Mouse (Mus musculus): ENCODE results near the gene Gm17374. TPM values are rescaled to one million over a fixed set of nuclear protein-coding genes. Genes with fewer than 3 reads are reported as not detected.
"Not testable (repeated sequence)": the region's sequence is repeated elsewhere in the genome, so short reads cannot be mapped to it uniquely, and the experiment has no call there.

Gm17374 gene
- polyA plus RNA-seq, 1 experiment, result not detected

DNA sequence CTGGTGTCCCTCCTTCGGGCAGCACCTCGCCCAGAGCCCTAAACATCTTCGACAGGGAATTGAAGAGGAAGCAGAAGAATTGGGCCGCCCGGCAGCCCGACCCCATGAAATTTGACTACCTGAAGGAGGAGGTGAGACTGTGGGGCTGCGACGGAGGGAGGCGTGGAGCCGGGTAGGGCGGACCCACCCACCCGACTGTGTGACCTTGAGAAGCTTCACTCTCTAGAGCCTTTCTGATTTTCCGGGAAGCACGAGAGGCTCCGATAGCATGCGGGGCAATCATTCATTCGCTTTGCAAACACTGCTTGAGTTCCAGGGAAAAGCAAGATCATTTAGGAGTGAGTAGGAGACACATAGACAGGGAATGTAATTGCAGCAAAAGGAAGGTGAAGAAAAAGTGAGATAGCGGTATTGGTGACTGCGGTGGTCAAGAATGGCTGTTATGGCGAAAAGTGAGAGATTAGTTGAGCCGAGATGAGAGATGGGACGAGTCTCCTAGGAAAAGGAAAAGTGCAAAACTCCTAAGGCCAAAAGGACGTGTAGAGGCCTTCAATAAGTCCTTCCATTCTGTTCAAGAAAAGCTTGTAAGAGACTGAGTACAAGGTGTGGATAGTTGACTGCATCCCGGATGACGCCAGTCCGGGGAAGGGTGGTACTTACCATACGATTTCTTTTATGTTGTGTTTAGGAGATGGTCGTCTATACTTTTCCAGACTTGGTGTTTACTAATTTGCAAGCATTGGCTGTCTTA lies 19.1 kb downstream of the Gm17374 start:
- Histone ChIP-seq H3K4me3 (replicated peaks) (peak overlapping the region; percentile 98), H3K4me1 (peaks cover 29% of the 10 kb centered on the region), H3K9me3 (no peaks in the 10 kb centered on the region), H3K27me3 (replicated peaks) (no peaks in the 10 kb centered on the region), H3K36me3 (replicated peaks; ENCODE audit: low read length) (peaks cover 34% of the 10 kb centered on the region)
- TF ChIP-seq GATA1 (IDR thresholded peaks at IDR 0.05; ENCODE audit: borderline replicate concordance, low read length), result no peak

- H3K9me3 ChIP-seq, result not testable (repeated sequence)
- H3K36me3 ChIP-seq (replicated peaks; ENCODE audit: low read length), result peaks cover 71% of the 10 kb centered on the region
Observed at GRCm38 (mm10) chr2:140185685-140186210, 33.9 kb downstream of the Gm17374 start.

GRCm38 (mm10) chr2:140200713-140201112 lies 48.9 kb downstream of the Gm17374 start:
- H3K36me3 ChIP-seq (replicated peaks; ENCODE audit: low read length), result peaks cover 84% of the 10 kb centered on the region
- peaks cover 37% of the 10 kb centered on the region for H3K4me1 ChIP-seq
- TF ChIP-seq FLI1 (IDR thresholded peaks at IDR 0.05; ENCODE audit: low read length), result no peak
- no peak for TF ChIP-seq GATA1 (IDR thresholded peaks at IDR 0.05; ENCODE audit: borderline replicate concordance, low read length)
- H3K4me3 ChIP-seq (replicated peaks), result no peak overlapping the region
- H3K9me3 ChIP-seq, result no peaks in the 10 kb centered on the region
- H3K27me3 ChIP-seq (replicated peaks), result no peaks in the 10 kb centered on the region

More at GRCm38 (mm10) chr2:140185685-140186210, 33.9 kb downstream of the Gm17374 start:
- H3K4me1 ChIP-seq; H3K27me3 ChIP-seq (replicated peaks); H3K4me3 ChIP-seq (replicated peaks): not testable (repeated sequence)

GRCm38 (mm10) chr2:140202573-140202972 lies 50.7 kb downstream of the Gm17374 start:
- TF ChIP-seq FLI1 (IDR thresholded peaks at IDR 0.05; ENCODE audit: low read length), result no peak
- TF ChIP-seq GATA1 (IDR thresholded peaks at IDR 0.05; ENCODE audit: borderline replicate concordance, low read length), result no peak
- Histone ChIP-seq H3K4me3 (replicated peaks) (no peak overlapping the region), H3K9me3 (no peaks in the 10 kb centered on the region), H3K27me3 (replicated peaks) (no peaks in the 10 kb centered on the region), H3K4me1 (peaks cover 32% of the 10 kb centered on the region), H3K36me3 (replicated peaks; ENCODE audit: low read length) (peaks cover 83% of the 10 kb centered on the region)

Other genes with a start within 250 kb of the Gm17374 start
- gene Tasp1, start 85.2 kb upstream of the Gm17374 start, polyA plus RNA-seq (2012; ENCODE audit: insufficient read depth, low replicate concordance), result 0.91 TPM in 1 of 2 replicates, not detected in the other
- gene Esf1, start 18.5 kb downstream of the Gm17374 start, polyA plus RNA-seq (2012; ENCODE audit: insufficient read depth, low replicate concordance), result 1.8 TPM in 1 of 2 replicates, not detected in the other
- 15.6 and 17.5 TPM in 2 replicates for gene Ndufaf5, start 18.6 kb downstream of the Gm17374 start, polyA plus RNA-seq (2012; ENCODE audit: insufficient read depth, low replicate concordance)
- not detected in 2 replicates for gene Sel1l2, start 237.7 kb downstream of the Gm17374 start, polyA plus RNA-seq (2012; ENCODE audit: insufficient read depth, low replicate concordance)
- gene Macrod2, start 243.3 kb downstream of the Gm17374 start, polyA plus RNA-seq (2012; ENCODE audit: insufficient read depth, low replicate concordance), result 57.8 and 72.7 TPM in 2 replicates